Mouse (Mus musculus): ENCODE measurements around the gene Rab8b. TPM values are rescaled to one million over a fixed set of nuclear protein-coding genes. Genes with fewer than 3 reads are reported as not detected.
A peak's percentile ranks its signal among the peaks of the same experiment; 100 is the strongest.
"Not testable (repeated sequence)": the region's sequence is repeated elsewhere in the genome, so short reads cannot be mapped to it uniquely, and the experiment has no call there.

Gene Rab8b
- polyA plus RNA-seq, 1 experiment = 169 TPM

GRCm38 (mm10) chr9:66917892-66918255, 1.6 kb downstream of the Rab8b start:
- peak overlapping the region; percentile 92 for H3K27ac ChIP-seq (ENCODE audit: insufficient read depth, low read depth, low read length)
- peaks cover 38% of the 10 kb centered on the region for H3K4me1 ChIP-seq (ENCODE audit: control insufficient read depth, insufficient read depth, low read length)
- H3K4me3 ChIP-seq (ENCODE audit: insufficient read depth, low read length) = peak overlapping the region; percentile 69
- TF ChIP-seq CTCF (IDR thresholded peaks at IDR 0.05; ENCODE audit: low read depth, low read length) = no peak
- TF ChIP-seq POLR2A (IDR thresholded peaks at IDR 0.05; ENCODE audit: borderline replicate concordance, low read depth, low read length) = no peak

DNA sequence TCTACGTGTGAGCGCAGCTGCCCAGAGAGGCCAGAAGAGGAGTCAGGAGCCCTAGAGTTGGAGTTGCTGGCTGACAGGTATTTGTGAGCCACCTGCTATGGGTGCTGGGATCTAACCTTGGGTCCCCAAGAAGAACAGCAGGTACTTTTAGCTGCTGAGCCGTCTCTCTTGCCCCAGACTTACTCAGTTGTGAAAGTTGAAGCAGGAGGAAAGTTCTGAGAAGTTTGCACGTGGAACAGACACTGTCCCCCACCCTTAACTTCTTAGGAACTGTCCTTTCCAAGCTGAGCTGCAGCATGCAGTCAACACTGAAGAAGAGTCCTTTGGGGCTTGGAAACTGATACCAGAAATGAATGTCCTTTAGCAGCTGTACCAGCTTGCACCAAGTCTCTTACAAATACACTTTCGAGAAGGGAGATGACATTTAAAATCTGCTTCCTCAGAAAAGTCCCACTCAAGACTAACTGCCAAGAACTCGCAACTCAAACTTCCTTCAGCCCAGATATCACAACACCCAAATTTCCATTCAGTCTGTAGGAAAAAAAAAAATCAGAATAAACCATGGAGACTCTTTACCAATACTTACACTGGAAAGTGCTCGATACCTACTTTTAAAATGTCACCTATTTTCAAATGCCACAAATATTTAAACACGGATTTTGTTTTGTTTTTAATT, 2.1 kb downstream of the Rab8b start:
- peaks cover 39% of the 10 kb centered on the region for H3K4me1 ChIP-seq (ENCODE audit: control insufficient read depth, insufficient read depth, low read length)

DNA sequence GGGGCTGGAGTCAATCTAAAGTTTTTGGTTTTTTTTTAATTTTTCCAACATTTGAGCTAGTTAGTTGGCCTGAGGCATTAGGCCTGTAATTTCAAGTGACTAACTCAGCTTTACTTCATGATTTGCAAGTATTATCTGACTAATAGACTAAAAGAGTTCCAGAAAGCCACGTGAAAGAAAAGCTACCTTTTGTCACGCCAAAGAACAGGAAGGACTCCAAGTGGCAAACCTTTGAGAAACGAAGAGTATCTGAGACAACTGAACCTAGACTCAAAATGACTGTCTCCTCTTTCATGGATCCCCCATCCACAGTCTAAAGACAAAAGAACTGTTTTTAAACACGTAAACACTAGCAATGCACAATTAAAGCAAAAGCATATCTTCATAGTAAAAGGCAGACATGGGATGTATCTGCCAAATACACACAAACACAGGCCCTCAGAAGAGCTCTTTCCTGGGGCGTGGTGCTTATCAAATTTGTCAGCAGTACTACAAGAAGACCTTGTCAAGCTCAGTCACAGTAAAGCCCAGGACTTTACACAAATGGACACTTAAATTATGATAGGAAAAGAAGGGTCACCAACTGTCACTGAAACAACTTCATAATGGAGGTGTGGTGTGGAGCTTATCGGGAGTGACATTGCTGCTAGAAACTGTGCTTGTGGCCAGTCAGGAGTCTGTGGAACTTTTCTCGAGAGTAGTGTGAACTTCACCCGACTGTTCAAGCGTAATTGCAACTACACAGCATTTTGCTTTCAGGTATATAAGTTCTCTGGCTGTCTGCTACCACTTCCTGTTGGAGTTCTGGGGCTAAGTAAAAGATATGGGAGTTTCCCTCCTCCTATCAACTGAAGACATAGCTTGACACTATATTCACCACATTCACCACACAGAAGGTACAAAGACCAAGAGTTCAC, 3.4 kb downstream of the Rab8b start:
- peak overlapping the region; percentile 18 for H3K4me3 ChIP-seq (ENCODE audit: insufficient read depth, low read length)
- peak overlapping the region; percentile 36; the same call in 1 of the 2 replicates for H3K27ac ChIP-seq (ENCODE audit: insufficient read depth, low read depth, low read length)
- TF ChIP-seq CTCF (IDR thresholded peaks at IDR 0.05; ENCODE audit: low read depth, low read length) (no peak), POLR2A (IDR thresholded peaks at IDR 0.05; ENCODE audit: borderline replicate concordance, low read depth, low read length) (no peak)
- H3K4me1 ChIP-seq (ENCODE audit: control insufficient read depth, insufficient read depth, low read length) = peaks cover 48% of the 10 kb centered on the region

More for the DNA sequence above, 2.1 kb downstream of the Rab8b start:
- Histone ChIP-seq H3K4me3 (ENCODE audit: insufficient read depth, low read length) (peak overlapping the region; percentile 69), H3K27ac (ENCODE audit: insufficient read depth, low read depth, low read length) (peak overlapping the region; percentile 24; the same call in 1 of the 2 replicates)
- TF ChIP-seq CTCF (IDR thresholded peaks at IDR 0.05; ENCODE audit: low read depth, low read length) = no peak
- no peak for TF ChIP-seq POLR2A (IDR thresholded peaks at IDR 0.05; ENCODE audit: borderline replicate concordance, low read depth, low read length)

- TF ChIP-seq CTCF (IDR thresholded peaks at IDR 0.05; ENCODE audit: low read depth, low read length) = no peak
- no peak for TF ChIP-seq POLR2A (IDR thresholded peaks at IDR 0.05; ENCODE audit: borderline replicate concordance, low read depth, low read length)
- Histone ChIP-seq H3K4me1 (ENCODE audit: control insufficient read depth, insufficient read depth, low read length) (peaks cover 51% of the 10 kb centered on the region), H3K4me3 (ENCODE audit: insufficient read depth, low read length) (peak overlapping the region; percentile 28; the same call in 1 of the 2 replicates), H3K27ac (ENCODE audit: insufficient read depth, low read depth, low read length) (peak overlapping the region; percentile 55)
Measured at GRCm38 (mm10) chr9:66915401-66915800, 4.1 kb downstream of the Rab8b start.

GRCm38 (mm10) chr9:66914540-66914939, 4.9 kb downstream of the Rab8b start:
- Histone ChIP-seq H3K4me3 (ENCODE audit: insufficient read depth, low read length) (no peak overlapping the region), H3K4me1 (ENCODE audit: control insufficient read depth, insufficient read depth, low read length) (peaks cover 59% of the 10 kb centered on the region), H3K27ac (ENCODE audit: insufficient read depth, low read depth, low read length) (no peak overlapping the region)
- TF ChIP-seq CTCF (IDR thresholded peaks at IDR 0.05; ENCODE audit: low read depth, low read length) (no peak), POLR2A (IDR thresholded peaks at IDR 0.05; ENCODE audit: borderline replicate concordance, low read depth, low read length) (no peak)

GRCm38 (mm10) chr9:66913254-66913934, 6.1 kb downstream of the Rab8b start:
- H3K4me1 ChIP-seq (ENCODE audit: control insufficient read depth, insufficient read depth, low read length) = peaks cover 64% of the 10 kb centered on the region
- H3K4me3 ChIP-seq (ENCODE audit: insufficient read depth, low read length); H3K27ac ChIP-seq (ENCODE audit: insufficient read depth, low read depth, low read length): not testable (repeated sequence)

DNA sequence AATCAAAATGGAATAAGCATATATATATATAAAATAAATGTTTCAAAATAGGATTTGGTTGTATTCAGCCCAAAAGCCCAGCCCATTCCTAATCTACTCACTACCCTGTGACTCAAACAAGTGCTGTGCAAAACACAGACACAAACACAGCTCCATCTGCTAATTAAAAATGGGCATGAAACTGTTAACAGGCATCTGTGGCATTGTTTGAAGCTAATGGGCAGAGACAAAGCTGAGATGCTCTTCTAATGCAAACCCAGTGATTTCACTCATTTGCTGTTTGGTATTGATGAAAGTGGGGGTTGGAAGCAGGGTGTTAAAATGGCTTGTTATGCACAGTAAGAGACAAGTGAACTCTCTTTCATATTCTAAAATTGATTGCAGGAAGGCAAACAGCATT, 7.2 kb downstream of the Rab8b start:
- Histone ChIP-seq H3K4me3 (ENCODE audit: insufficient read depth, low read length) (no peak overlapping the region), H3K4me1 (ENCODE audit: control insufficient read depth, insufficient read depth, low read length) (peaks cover 68% of the 10 kb centered on the region), H3K27ac (ENCODE audit: insufficient read depth, low read depth, low read length) (no peak overlapping the region)
- TF ChIP-seq CTCF (IDR thresholded peaks at IDR 0.05; ENCODE audit: low read depth, low read length) (no peak), POLR2A (IDR thresholded peaks at IDR 0.05; ENCODE audit: borderline replicate concordance, low read depth, low read length) (no peak)

- Histone ChIP-seq H3K4me3 (ENCODE audit: insufficient read depth, low read length) (no peak overlapping the region), H3K27ac (ENCODE audit: insufficient read depth, low read depth, low read length) (no peak overlapping the region), H3K4me1 (ENCODE audit: control insufficient read depth, insufficient read depth, low read length) (peaks cover 70% of the 10 kb centered on the region)
- TF ChIP-seq POLR2A (IDR thresholded peaks at IDR 0.05; ENCODE audit: borderline replicate concordance, low read depth, low read length) (no peak), CTCF (IDR thresholded peaks at IDR 0.05; ENCODE audit: low read depth, low read length) (no peak)
Measured at GRCm38 (mm10) chr9:66910677-66911076, 8.8 kb downstream of the Rab8b start.

- H3K27ac ChIP-seq (ENCODE audit: insufficient read depth, low read depth, low read length) = no peak overlapping the region
- peaks cover 65% of the 10 kb centered on the region for H3K4me1 ChIP-seq (ENCODE audit: control insufficient read depth, insufficient read depth, low read length)
- no peak for TF ChIP-seq CTCF (IDR thresholded peaks at IDR 0.05; ENCODE audit: low read depth, low read length)
- TF ChIP-seq POLR2A (IDR thresholded peaks at IDR 0.05; ENCODE audit: borderline replicate concordance, low read depth, low read length) = no peak
- no peak overlapping the region for H3K4me3 ChIP-seq (ENCODE audit: insufficient read depth, low read length)
Measured at GRCm38 (mm10) chr9:66909922-66910321, 9.6 kb downstream of the Rab8b start.
